Mouse (Mus musculus): ENCODE measurements around the gene Coro2a.

DNA sequence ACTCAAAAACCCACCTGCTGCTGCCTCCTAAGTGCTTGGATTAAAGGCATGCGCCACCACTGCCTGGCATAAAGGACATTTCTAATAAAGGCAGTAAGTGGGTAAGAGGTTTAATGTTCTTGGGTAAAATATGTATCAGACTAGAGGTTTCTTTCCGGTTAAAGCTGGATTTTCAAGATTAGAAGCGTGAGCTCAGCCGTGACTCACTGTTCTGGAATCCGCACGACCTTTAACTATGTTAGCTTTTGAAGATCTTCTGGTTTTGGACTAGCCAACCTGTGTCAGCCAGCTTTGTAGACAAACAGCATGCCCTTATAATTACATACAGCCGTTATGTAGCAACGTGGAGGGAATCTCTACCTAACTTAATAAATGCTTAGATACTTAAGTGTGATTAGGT, 37.9 kb upstream of the Coro2a start:
- no peak for TF ChIP-seq EP300 (IDR thresholded peaks at IDR 0.05; ENCODE audit: insufficient read depth, low read depth, low read length)
- TF ChIP-seq POLR2A (IDR thresholded peaks at IDR 0.05; ENCODE audit: insufficient read depth, low read depth, low read length) = no peak

Data from heart, adult 2 months (tissue).